Mouse (Mus musculus): ENCODE results near the gene Adcy10.

Gene Adcy10

GRCm38 (mm10) chr1:165536079-165536675, 51.2 kb downstream of the Adcy10 start:
- peak; percentile 93 for DNase-seq (ENCODE audit: low read depth)

DNA sequence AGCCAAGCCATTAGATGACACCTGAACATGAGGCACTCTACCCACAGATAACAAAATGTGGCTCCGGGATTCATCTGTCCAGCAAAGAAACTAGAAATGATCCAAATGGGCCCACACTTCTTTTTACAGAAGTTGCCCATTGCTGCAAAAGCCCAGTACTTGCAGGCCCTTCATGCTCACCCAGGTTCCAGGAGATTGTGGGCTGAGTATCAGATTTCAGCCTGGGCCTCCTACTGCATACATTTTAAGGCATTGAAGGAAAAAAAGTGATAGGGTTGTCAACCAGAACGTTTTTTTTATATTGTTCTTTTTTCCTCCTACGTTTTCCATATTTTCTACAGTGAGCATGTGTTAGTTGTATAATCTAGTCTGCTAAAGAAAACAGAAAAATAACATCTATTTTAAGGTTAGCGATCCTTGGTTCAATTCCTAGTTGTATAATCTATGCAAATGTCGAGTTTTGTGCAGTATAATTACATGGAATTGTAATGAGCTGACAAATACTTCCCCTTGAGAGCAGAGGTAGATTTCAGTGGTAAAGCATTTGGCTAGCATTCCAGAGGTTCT, 52.3 kb downstream of the Adcy10 start:
- DNase-seq (ENCODE audit: low read depth), result peak; percentile 42

DNA sequence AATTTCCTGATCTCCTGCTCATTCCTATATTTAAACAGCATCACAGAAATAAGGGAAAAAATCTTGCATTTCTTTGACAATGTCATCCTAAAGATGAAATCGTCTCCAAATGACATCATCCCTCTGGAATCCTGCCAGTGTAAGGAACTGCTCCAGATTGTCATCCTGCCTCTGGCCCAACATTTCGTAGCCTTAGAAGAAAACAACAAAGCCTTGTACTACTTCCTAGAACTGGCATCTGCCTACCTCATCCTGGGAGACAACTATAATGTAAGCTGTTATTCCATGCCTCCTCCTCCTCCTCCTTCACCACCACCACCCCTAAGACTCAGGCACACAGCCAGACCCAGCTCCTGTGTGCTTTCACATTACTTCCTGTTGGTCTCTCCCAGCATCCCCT, 71.7 kb downstream of the Adcy10 start:
- peak; percentile 41 for DNase-seq (ENCODE audit: low read depth)

GRCm38 (mm10) chr1:165559073-165559472, 74.1 kb downstream of the Adcy10 start:
- no peak for DNase-seq (ENCODE audit: low read depth)

- no peak for DNase-seq (ENCODE audit: low read depth)
Observed at GRCm38 (mm10) chr1:165565283-165565682, 80.3 kb downstream of the Adcy10 start.

- no peak for DNase-seq (ENCODE audit: low read depth)
Observed at GRCm38 (mm10) chr1:165567466-165567865, 82.5 kb downstream of the Adcy10 start.

DNA sequence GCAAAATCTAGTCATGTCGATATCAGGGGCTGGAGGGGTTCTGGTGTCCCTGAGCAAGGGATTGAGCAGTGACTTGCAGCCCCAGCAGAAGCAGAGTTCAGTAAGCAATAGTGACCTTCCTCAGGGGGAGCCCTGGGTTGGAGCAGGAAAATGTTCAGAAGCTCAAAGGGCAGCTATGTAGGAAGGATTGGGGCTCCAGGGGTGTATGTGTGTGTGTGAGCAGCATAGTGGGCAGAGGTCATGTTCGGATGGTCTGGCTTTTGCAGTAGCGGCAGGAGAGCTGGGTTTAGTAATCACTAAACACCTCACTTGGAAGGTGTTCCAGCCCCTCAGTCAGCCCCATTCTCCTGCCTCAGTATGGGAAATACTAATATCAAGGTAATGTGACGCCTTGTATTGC, 91.0 kb downstream of the Adcy10 start:
- no peak for DNase-seq (ENCODE audit: low read depth)

- no peak for DNase-seq (ENCODE audit: low read depth)
Observed at GRCm38 (mm10) chr1:165576459-165577112, 91.6 kb downstream of the Adcy10 start.

DNA sequence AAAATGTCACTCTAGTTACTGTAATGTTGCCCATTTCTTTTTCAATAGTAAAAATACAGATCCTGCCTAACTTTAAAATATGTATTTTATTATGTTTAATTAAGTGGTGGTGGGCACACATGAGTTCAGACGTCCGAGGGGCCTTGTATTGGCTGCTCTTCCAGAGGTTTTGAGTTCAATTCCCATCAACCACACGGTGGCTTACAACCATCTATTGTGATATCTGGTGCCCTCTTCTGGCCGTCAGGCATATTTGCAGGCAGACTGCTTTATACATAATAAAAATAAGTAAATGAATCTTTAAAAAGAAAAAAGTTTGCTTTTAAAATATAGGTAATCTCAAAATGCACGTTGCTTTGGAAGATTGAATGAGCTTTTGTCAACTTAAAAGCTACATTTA, 94.3 kb downstream of the Adcy10 start:
- DNase-seq (ENCODE audit: low read depth), result peak; percentile 73

- DNase-seq (ENCODE audit: low read depth), result no peak
Observed at GRCm38 (mm10) chr1:165581255-165581654, 96.3 kb downstream of the Adcy10 start.

DNA sequence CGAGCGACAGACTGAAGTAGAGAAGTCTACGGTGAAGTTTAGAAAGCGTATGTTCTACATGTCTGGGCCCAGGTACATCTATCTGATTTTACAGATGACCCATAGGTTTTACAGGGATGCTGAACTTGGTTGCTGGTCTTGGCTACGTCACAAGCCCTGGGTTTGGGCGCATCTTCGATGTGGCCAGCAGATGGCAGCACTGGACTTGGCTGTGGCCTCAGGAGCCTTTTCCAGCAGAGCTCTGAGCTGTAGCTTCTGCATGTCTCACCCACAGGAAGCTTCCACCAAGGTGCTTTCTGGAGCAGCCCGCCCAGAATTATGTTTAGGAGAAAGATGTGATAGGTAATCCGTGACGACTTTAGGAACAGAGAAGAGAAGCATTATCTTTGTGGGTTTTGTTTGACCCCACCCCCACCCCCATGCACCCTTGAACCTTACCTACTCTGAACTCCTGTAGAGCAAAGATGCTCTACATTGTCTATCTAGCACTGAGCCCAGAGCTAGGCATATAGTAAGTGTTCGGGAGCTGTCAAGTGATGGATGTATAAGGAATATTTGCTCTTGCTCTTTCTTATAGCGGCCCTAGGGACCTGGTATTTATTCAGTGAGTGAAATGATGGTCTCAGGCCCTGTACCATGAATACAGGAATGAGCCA, 98.7 kb downstream of the Adcy10 start:
- DNase-seq (ENCODE audit: low read depth), result peak; percentile 96

- DNase-seq (ENCODE audit: low read depth), result peak; percentile 35
Observed at GRCm38 (mm10) chr1:165585389-165586104, 100.6 kb downstream of the Adcy10 start.

DNA sequence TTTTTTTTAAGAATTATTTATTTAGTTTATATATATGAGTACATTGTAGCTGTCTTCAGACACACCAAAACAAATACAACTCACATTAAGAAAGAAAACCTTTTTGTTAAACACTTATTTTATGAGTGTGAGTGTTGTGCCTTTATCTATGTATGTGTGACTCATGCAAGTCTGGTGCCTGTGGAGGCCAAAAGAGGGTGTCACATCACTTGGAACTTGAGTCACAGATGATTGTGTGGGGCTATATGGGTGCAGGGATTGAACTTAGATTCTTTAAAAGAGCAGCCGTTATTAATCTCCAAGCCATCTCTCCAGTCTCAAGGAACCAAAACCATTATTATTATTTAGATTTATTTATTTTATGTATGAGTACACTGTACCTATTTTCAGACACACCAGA, 101.4 kb downstream of the Adcy10 start:
- peak; percentile 51 for DNase-seq (ENCODE audit: low read depth)

DNA sequence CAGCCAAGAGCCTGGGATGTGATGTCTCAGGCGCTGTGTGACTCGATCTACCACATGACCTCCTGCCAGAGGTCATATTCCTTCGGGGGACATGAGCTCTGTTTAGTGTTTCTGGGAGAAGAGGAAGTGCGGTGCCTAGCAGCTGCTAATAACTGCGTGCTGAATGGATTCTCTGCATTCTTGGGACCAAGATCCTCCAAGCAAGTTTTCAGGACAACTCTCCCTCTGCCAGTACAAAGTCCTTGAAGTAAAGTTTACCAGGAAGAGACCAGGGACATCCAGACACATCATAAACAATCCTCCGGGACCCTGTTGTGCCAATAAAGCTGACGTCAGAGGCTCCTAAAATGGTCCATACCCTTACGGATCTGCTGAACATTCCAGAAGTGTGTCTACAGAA, 102.9 kb downstream of the Adcy10 start:
- no peak for DNase-seq (ENCODE audit: low read depth)

- peak; percentile 63 for DNase-seq (ENCODE audit: low read depth)
Observed at GRCm38 (mm10) chr1:165589280-165590048, 104.5 kb downstream of the Adcy10 start.

- peak; percentile 27 for DNase-seq (ENCODE audit: low read depth)
Observed at GRCm38 (mm10) chr1:165590760-165591159, 105.8 kb downstream of the Adcy10 start.

- no peak for DNase-seq (ENCODE audit: low read depth)
Observed at GRCm38 (mm10) chr1:165592295-165593082, 107.5 kb downstream of the Adcy10 start.

GRCm38 (mm10) chr1:165594699-165595421, 109.9 kb downstream of the Adcy10 start:
- DNase-seq (ENCODE audit: low read depth), result no peak

GRCm38 (mm10) chr1:165601775-165602280, 116.8 kb downstream of the Adcy10 start:
- DNase-seq (ENCODE audit: low read depth), result no peak

GRCm38 (mm10) chr1:165603218-165603617, 118.2 kb downstream of the Adcy10 start:
- no peak for DNase-seq (ENCODE audit: low read depth)
